Mouse (Mus musculus) subcutaneous adipose tissue, adult 2 months (tissue): ENCODE data around the gene Slc7a6. TPM values are rescaled to one million over a fixed set of nuclear protein-coding genes. Genes with fewer than 3 reads are reported as not detected.

Experiments
- polyA plus RNA-seq: library from polyadenylated mRNA; depleted of rRNA; stranded (reverse); fragments of >200 nt; gene quantifications from 2 replicates; pipeline ENCODE4 v1.2.3, GENCODE M21; 2012; ENCODE audit warnings: low replicate concordance; rRNA removed

Gene Slc7a6
- 35.1 and 36.9 TPM in 2 replicates for polyA plus RNA-seq

DNA sequence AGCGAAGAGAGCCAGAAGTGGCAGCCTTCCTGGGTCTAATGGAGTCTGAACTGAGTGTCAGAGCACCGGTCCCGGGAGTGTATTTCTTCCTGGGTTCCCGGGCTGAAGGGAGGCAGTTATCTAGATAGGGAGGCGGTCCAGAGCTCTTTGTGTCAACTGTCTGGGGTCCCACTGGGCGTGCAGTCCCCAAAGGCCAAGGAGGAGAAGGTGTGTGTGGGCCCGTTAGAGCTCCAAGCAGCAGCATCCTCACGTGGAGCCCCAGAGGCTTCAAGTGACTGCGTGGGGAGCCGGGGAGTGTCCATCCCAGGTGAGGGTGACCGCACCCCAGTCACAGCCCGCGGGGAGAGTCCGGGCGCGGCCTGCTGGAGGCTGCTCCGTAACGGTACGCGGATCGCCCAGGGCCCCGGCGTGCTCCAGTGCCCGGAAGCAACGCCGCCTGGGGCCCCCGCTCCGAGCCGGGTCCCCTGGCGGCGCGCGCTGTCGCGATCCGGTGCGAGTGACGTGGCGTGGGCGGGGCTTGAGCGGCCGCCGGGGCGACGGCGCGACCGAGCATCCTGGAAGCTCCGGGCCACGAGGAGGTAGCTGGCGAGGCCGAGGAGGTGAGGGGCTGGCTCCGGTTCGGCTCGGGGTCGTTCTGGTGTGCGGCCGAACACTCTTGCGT is at the start of gene Slc7a6:
Gene Slc7a6, plus strand, starts transcription at position 502 of the 661 bp plus-strand sequence.

DNA sequence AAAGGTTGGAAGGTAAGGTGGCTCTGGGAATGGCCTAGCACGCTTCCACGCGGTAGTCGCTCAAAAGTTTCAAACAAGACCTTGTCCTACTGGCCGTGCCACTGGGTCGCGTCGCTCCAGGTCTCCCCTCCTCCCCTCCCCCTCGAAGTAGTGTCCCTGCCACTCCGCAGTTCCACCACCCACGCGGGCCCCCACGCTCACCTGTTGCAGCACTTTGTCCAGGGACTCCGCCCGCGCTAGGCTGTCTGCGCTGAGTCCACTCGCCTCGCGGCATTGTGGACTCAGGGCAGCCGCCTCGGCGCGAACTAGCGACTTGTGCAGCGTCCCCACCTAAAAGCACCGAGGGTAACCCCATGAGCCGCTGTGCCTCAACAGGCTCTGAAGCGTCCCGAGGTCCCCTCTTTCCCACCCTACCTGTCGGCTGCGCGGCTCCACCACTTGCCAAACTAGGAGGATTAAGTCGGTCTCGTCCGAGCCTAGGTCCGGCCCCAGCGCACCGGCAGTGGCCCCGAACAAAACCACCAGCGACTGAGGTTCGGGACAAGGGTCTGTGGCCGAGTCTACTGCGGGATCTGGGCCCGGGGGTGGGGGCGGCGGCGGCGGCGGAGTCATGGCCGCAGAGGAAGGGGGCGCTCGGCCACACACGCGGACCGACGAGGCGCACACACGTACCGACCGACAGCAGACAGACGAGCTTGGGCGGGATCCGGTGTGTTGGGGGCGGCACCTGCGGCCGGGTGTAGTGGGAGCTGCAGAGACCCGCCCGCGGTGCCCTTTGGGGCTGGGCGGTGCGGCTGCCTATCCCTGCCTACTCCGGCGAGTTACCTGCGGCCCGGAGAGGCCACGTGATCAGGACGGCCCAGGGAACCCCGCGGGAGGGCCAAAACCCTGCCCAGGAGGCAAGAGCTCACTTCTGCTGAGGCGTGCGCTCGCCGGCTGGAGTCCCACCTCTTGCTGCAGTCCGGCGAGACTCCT is 32.2 kb upstream of the Slc7a6 start, which contains the start of gene Esrp2:
Gene Esrp2, minus strand, starts transcription at position 819 of the 975 bp plus-strand sequence.

DNA sequence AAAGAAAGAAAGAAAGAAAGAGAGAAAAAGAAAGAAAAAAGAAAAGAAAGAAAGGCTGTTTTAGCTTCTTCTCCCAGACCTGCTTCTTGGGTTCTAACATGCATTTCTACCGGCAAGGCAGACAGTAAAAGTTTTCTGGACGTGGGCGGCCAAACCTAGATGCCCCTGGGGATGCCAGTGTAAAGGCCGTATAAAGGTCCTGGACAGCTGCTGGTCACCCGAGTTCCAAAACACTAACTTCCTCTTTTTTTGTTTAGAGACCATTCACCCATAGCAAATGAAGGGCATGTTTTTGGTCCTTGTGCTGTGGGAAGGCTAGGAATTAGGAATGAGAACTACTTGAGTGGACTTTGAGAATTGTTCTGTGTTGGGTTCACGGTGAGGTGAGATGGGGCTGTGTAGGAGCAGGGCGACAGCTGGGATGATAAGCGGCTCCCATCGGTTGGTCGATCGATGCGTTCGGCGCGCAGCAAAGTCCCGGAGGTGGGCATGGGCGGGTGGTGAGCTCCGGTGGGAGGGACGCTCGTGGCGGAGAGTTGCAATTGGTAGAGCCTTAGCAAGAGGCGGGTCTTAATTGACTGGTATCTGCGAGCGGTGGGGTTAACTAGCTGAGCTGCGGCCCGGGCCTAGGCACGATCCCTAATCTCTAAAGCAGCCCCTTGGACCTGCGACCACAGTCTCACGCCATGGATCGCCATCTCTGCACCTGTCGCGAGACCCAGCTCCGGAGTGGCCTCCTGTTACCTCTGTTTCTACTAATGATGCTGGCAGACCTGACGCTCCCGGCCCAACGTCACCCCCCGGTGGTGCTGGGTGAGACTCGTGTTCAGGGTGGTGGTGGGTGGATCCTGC is 18.6 kb upstream of the Slc7a6 start, which contains the start of gene Pla2g15:
Gene Pla2g15, plus strand, starts transcription at position 599 of the 852 bp plus-strand sequence.

DNA sequence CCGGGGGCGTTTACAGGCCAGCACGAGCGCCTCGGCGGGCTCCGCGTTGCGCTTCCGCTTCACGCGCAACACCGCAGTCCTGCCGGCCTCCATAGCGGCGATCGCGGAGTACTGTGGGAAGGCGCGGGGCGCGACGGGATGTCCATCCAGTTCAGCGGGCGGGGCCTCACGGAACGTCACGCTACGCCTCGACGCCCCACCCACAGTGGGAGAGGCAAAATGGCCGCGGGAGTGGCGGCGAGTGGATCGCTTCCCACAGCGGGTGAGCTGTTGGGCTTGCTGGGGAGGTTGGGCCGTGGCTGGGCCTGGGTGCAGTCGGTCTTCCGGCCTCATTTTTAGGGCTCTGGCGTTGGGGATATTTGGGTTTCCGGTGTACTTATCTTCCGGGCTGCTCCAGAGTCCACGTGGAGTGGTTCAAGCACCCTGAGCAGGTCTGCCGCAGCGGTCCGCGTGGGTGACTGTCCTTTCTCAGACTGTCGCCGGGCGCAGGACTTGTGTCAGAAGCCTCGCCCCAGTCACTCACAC is 42.2 kb downstream of the Slc7a6 start, which contains the start of the genes Slc7a6os and Prmt7:
Gene Slc7a6os, minus strand, starts transcription at position 115 of the 525 bp plus-strand sequence.
Gene Prmt7, plus strand, starts transcription at position 116 of the 525 bp plus-strand sequence.

Other genes with a start within 250 kb of the Slc7a6 start
- gene Ctrl, start 235.0 kb upstream of the Slc7a6 start, polyA plus RNA-seq, result 2.2 and 4.2 TPM in 2 replicates
- 152 and 154 TPM in 2 replicates for gene Psmb10, start 230.4 kb upstream of the Slc7a6 start, polyA plus RNA-seq
- 3.1 and 5.9 TPM in 2 replicates for gene Lcat, start 225.5 kb upstream of the Slc7a6 start, polyA plus RNA-seq
- gene Slc12a4, start 202.8 kb upstream of the Slc7a6 start, polyA plus RNA-seq, result 68.7 and 121 TPM in 2 replicates
- 0.18 and 0.40 TPM in 2 replicates for gene Dpep3, start 189.4 kb upstream of the Slc7a6 start, polyA plus RNA-seq
- 15.8 and 20.1 TPM in 2 replicates for gene Dus2, start 177.5 kb upstream of the Slc7a6 start, polyA plus RNA-seq
- not detected in 2 replicates for gene Dpep2nb, start 162.9 kb upstream of the Slc7a6 start, polyA plus RNA-seq
- gene Ddx28, start 157.0 kb upstream of the Slc7a6 start, polyA plus RNA-seq, result 11.3 and 11.9 TPM in 2 replicates
- 29.9 and 36.2 TPM in 2 replicates for gene Nfatc3, start 110.0 kb upstream of the Slc7a6 start, polyA plus RNA-seq
- 0.06 and 12.4 TPM in 2 replicates for gene Esrp2, start 31.9 kb upstream of the Slc7a6 start, polyA plus RNA-seq
- 35.2 and 37.3 TPM in 2 replicates for gene Pla2g15, start 18.5 kb upstream of the Slc7a6 start, polyA plus RNA-seq
- 12.8 and 22.2 TPM in 2 replicates for gene Slc7a6os, start 42.1 kb downstream of the Slc7a6 start, polyA plus RNA-seq
- 22.8 and 30.8 TPM in 2 replicates for gene Prmt7, start 42.1 kb downstream of the Slc7a6 start, polyA plus RNA-seq
- 5.2 and 7.8 TPM in 2 replicates for gene Smpd3, start 169.1 kb downstream of the Slc7a6 start, polyA plus RNA-seq
- 3.6 and 6.5 TPM in 2 replicates for gene Zfp90, start 246.5 kb downstream of the Slc7a6 start, polyA plus RNA-seq